Mouse (Mus musculus) myocyte (in vitro differentiated cells): ENCODE data around the gene Olfr97.

ENCODE experiments used
- CEBPB ChIP-seq: IDR thresholded peaks from 2 replicates; pipeline ENCODE4 v1.6.1; 2011; ENCODE audit warnings: mild to moderate bottlenecking, moderate library complexity; ENCODE audit not compliant: poor library complexity, insufficient read depth, severe bottlenecking
- E2F4 ChIP-seq: IDR thresholded peaks from one replicate; pipeline ENCODE4 v1.6.1; 2011; ENCODE audit warnings: mild to moderate bottlenecking, control low read depth, moderate library complexity; ENCODE audit not compliant: insufficient read depth
- MAX ChIP-seq: IDR thresholded peaks from one replicate; pipeline ENCODE4 v1.6.1; 2011; ENCODE audit warnings: low read depth, mild to moderate bottlenecking, control low read depth
- MYOD1 ChIP-seq, 3 experiments: IDR thresholded peaks; one replicate each; pipeline ENCODE4 v1.6.1; 2011; ENCODE audit warnings: control low read depth in 2 of 3, low read depth in 2 of 3, mild to moderate bottlenecking in 2 of 3, moderate library complexity in 1 of 3; ENCODE audit not compliant: insufficient read length in 2 of 3, control insufficient read depth in 1 of 3
- MYOG ChIP-seq, 3 experiments: IDR thresholded peaks; one replicate each; pipeline ENCODE4 v1.6.1; 2011; ENCODE audit warnings: control low read depth in 2 of 3, low read depth in 2 of 3, mild to moderate bottlenecking in 2 of 3; ENCODE audit not compliant: insufficient read length in 2 of 3, control insufficient read depth in 1 of 3, insufficient read depth in 1 of 3
- POLR2A ChIP-seq: IDR thresholded peaks from one replicate; pipeline ENCODE4 v1.6.1; 2011; ENCODE audit warnings: low read depth, mild to moderate bottlenecking, control low read depth, moderate library complexity; ENCODE audit not compliant: insufficient read length
- POLR2AphosphoS2 ChIP-seq: IDR thresholded peaks from one replicate; pipeline ENCODE4 v1.6.1; 2011; ENCODE audit warnings: low read depth, control low read depth; ENCODE audit not compliant: insufficient read length
- REST ChIP-seq: IDR thresholded peaks from one replicate; pipeline ENCODE4 v1.6.1; 2011; ENCODE audit warnings: mild to moderate bottlenecking, control low read depth, moderate library complexity; ENCODE audit not compliant: insufficient read depth, insufficient read length
- TCF12 ChIP-seq: IDR thresholded peaks from one replicate; pipeline ENCODE4 v1.6.1; 2011; ENCODE audit warnings: mild to moderate bottlenecking, control low read depth; ENCODE audit not compliant: poor library complexity, insufficient read depth, severe bottlenecking
- TCF3 ChIP-seq: IDR thresholded peaks from one replicate; pipeline ENCODE4 v1.6.1; 2011; ENCODE audit warnings: low read depth, control low read depth; ENCODE audit not compliant: insufficient read length
- USF1 ChIP-seq: IDR thresholded peaks from one replicate; pipeline ENCODE4 v1.6.1; 2011; ENCODE audit warnings: low read depth, mild to moderate bottlenecking, control low read depth, moderate library complexity

- no peak for TF ChIP-seq POLR2A
- TF ChIP-seq POLR2AphosphoS2 = no peak
- TF ChIP-seq TCF12 = no peak
- TF ChIP-seq TCF3 = no peak
- no peak for TF ChIP-seq MAX
- no peak for TF ChIP-seq MYOG (IDR thresholded peaks at IDR 0.05; ENCODE audit: control insufficient read depth in 1 of 3, insufficient read depth in 1 of 3, insufficient read length in 2 of 3, low read depth in 2 of 3)
- TF ChIP-seq CEBPB = no peak
- no peak for TF ChIP-seq E2F4
- TF ChIP-seq USF1 = no peak
- TF ChIP-seq MYOD1 (IDR thresholded peaks at IDR 0.05; ENCODE audit: control insufficient read depth in 1 of 3, insufficient read length in 2 of 3, low read depth in 2 of 3) = no peak
- no peak for TF ChIP-seq REST
Measured at GRCm38 (mm10) chr17:37190711-37191110, 46.4 kb downstream of the Olfr97 start.
